In genomic region chrX:102166521-102166920, GRCm38 (mm10) we compare ENCODE assay signal across 10 mouse cellular contexts. TPM values are rescaled to one million over a fixed set of nuclear protein-coding genes. Genes with fewer than 3 reads are reported as not detected.
DNase-seq lines count a peak whose midpoint lies in the region; ATAC-seq and TF ChIP-seq lines count a peak whose summit lies in the region.
"Had no signal": no experiment of that assay in that cellular context is flagged by ENCODE, and none has a peak within 500 bp of the region (broad histone marks: within the 10 kb centered on the region; RNA-seq: fewer than 3 reads in every experiment).

No protein-coding gene starts in this region.

- ATAC-seq in forebrain, embryonic 16.5 days: no peak
- no peak for ATAC-seq in forebrain, embryonic 15.5 days (replicated peaks)
- ATAC-seq in kidney, embryonic 16.5 days (ENCODE audit: low FRiP score, low TSS enrichment): no peak
- ATAC-seq: intestine, postnatal 0 days had no signal

- no peak overlapping the region for H3K9ac ChIP-seq in forebrain, embryonic 16.5 days (replicated peaks; ENCODE audit: low read depth, low read length)
- no peak overlapping the region for H3K9ac ChIP-seq in ES-Bruce4 (ENCODE audit: low read depth, poor library complexity, severe bottlenecking)
- H3K9ac ChIP-seq in forebrain, embryonic 15.5 days (replicated peaks): no peak overlapping the region
- H3K9ac ChIP-seq in kidney, embryonic 16.5 days (replicated peaks; ENCODE audit: low read length): no peak overlapping the region
- H3K9ac ChIP-seq: heart, embryonic 13.5 days had no signal

- H3K27me3 ChIP-seq in forebrain, embryonic 10.5 days (ENCODE audit: poor library complexity, severe bottlenecking): peaks cover 47% of the 10 kb centered on the region
- H3K27me3 ChIP-seq in forebrain, embryonic 16.5 days (replicated peaks; ENCODE audit: control insufficient read depth, insufficient read depth, low read length): no peaks in the 10 kb centered on the region
- H3K27me3 ChIP-seq in ES-Bruce4 (ENCODE audit: control insufficient read depth, insufficient read depth, low read length, poor library complexity, severe bottlenecking): no peaks in the 10 kb centered on the region
- no peaks in the 10 kb centered on the region for H3K27me3 ChIP-seq in forebrain, embryonic 15.5 days
- peaks cover 75% of the 10 kb centered on the region for H3K27me3 ChIP-seq in limb, embryonic 10.5 days (ENCODE audit: low read depth, poor library complexity, severe bottlenecking)
- no peaks in the 10 kb centered on the region; the same call in 1 of the 2 replicates for H3K27me3 ChIP-seq in kidney, embryonic 16.5 days (ENCODE audit: insufficient read depth, low read length)

- H3K4me3 ChIP-seq in forebrain, embryonic 10.5 days: no peak overlapping the region
- H3K4me3 ChIP-seq in forebrain, embryonic 16.5 days (replicated peaks; ENCODE audit: low read length): no peak overlapping the region
- H3K4me3 ChIP-seq in ES-Bruce4 (ENCODE audit: low read depth, low read length): no peak overlapping the region
- H3K4me3 ChIP-seq in forebrain, embryonic 15.5 days: no peak overlapping the region
- no peak overlapping the region for H3K4me3 ChIP-seq in limb, embryonic 10.5 days
- no peak overlapping the region for H3K4me3 ChIP-seq in kidney, embryonic 16.5 days (ENCODE audit: low read length)
- H3K4me3 ChIP-seq: heart, embryonic 13.5 days had no signal

- TF ChIP-seq POLR2A in ES-Bruce4 (IDR thresholded peaks at IDR 0.05; ENCODE audit: insufficient read depth, low read length): no peak

- no peak for TF ChIP-seq CTCF in ES-Bruce4 (IDR thresholded peaks at IDR 0.05; ENCODE audit: low read depth, low read length)

- no peaks in the 10 kb centered on the region for H3K36me3 ChIP-seq in forebrain, embryonic 10.5 days (replicated peaks)
- H3K36me3 ChIP-seq in forebrain, embryonic 16.5 days (ENCODE audit: control insufficient read depth, insufficient read depth): no peaks in the 10 kb centered on the region
- no peaks in the 10 kb centered on the region for H3K36me3 ChIP-seq in ES-Bruce4 (ENCODE audit: control insufficient read depth, insufficient read depth, low read length, poor library complexity, severe bottlenecking)
- H3K36me3 ChIP-seq in forebrain, embryonic 15.5 days: no peaks in the 10 kb centered on the region
- H3K36me3 ChIP-seq in limb, embryonic 10.5 days: no peaks in the 10 kb centered on the region
- H3K36me3 ChIP-seq in kidney, embryonic 16.5 days (ENCODE audit: insufficient read depth, low read length): no peaks in the 10 kb centered on the region
- H3K36me3 ChIP-seq: heart, embryonic 13.5 days had no signal

- DNase-seq in forebrain, embryonic 10.5 days (ENCODE audit: extremely low spot score, low spot score): no peak
- DNase-seq in limb, embryonic 10.5 days (ENCODE audit: low spot score): no peak
- no peak for DNase-seq in natural killer cell, adult 2 months (ENCODE audit: low spot score in 2 of 2)
- DNase-seq in cerebellum, postnatal 14 days: no peak

- TF ChIP-seq EP300 in ES-Bruce4 (IDR thresholded peaks at IDR 0.05; ENCODE audit: insufficient read depth, low read depth, low read length): no peak

- peaks cover 13% of the 10 kb centered on the region for H3K4me1 ChIP-seq in forebrain, embryonic 10.5 days
- 0 out of 2 replicates have a peak, but pooled peaks cover 2% of the 10 kb centered on the region for H3K4me1 ChIP-seq in forebrain, embryonic 16.5 days (replicated peaks; ENCODE audit: control insufficient read depth, insufficient read depth, low read length)
- H3K4me1 ChIP-seq in ES-Bruce4 (ENCODE audit: control insufficient read depth, insufficient read depth, low read length): no peaks in the 10 kb centered on the region
- H3K4me1 ChIP-seq in forebrain, embryonic 15.5 days: 0 out of 2 replicates have a peak, but pooled peaks cover 7% of the 10 kb centered on the region
- peaks cover 12% of the 10 kb centered on the region for H3K4me1 ChIP-seq in limb, embryonic 10.5 days
- H3K4me1 ChIP-seq in kidney, embryonic 16.5 days (ENCODE audit: insufficient read depth, low read length): no peaks in the 10 kb centered on the region

- WGBS in forebrain, embryonic 10.5 days: 33% methylated on average over 5 of the region's 5 CpGs
- WGBS in forebrain, embryonic 16.5 days: 14% methylated on average over 5 of the region's 5 CpGs
- 31% methylated on average over 5 of the region's 5 CpGs for WGBS in forebrain, embryonic 15.5 days
- WGBS in limb, embryonic 10.5 days: 35% methylated on average over 5 of the region's 5 CpGs
- 54% methylated on average over 5 of the region's 5 CpGs for WGBS in kidney, embryonic 16.5 days

- no peaks in the 10 kb centered on the region for H3K9me3 ChIP-seq in forebrain, embryonic 10.5 days
- no peaks in the 10 kb centered on the region for H3K9me3 ChIP-seq in forebrain, embryonic 16.5 days (ENCODE audit: control insufficient read depth, low read length)
- no peaks in the 10 kb centered on the region for H3K9me3 ChIP-seq in ES-Bruce4 (replicated peaks; ENCODE audit: control insufficient read depth, insufficient read depth, low read length, poor library complexity, severe bottlenecking)
- H3K9me3 ChIP-seq in forebrain, embryonic 15.5 days: no peaks in the 10 kb centered on the region
- H3K9me3 ChIP-seq in limb, embryonic 10.5 days (replicated peaks): no peaks in the 10 kb centered on the region
- no peaks in the 10 kb centered on the region for H3K9me3 ChIP-seq in kidney, embryonic 16.5 days (ENCODE audit: low read length)
- H3K9me3 ChIP-seq: heart, embryonic 13.5 days had no signal

- no peak overlapping the region for H3K4me2 ChIP-seq in forebrain, embryonic 16.5 days (ENCODE audit: low read length)
- H3K4me2 ChIP-seq in forebrain, embryonic 15.5 days (replicated peaks): no peak overlapping the region
- H3K4me2 ChIP-seq in kidney, embryonic 16.5 days (replicated peaks; ENCODE audit: low read depth, low read length): no peak overlapping the region
- H3K4me2 ChIP-seq: heart, embryonic 13.5 days had no signal

- peak overlapping the region; percentile 79 for H3K27ac ChIP-seq in forebrain, embryonic 10.5 days
- no peak overlapping the region; the same call in 1 of the 2 replicates for H3K27ac ChIP-seq in forebrain, embryonic 16.5 days (ENCODE audit: low read length)
- H3K27ac ChIP-seq in ES-Bruce4 (ENCODE audit: insufficient read depth, low read length): 0 out of 2 replicates have a peak overlapping the region, but pooled peaks have one; percentile 31
- peak overlapping the region; percentile 46; the same call in 1 of the 2 replicates for H3K27ac ChIP-seq in forebrain, embryonic 15.5 days (replicated peaks)
- H3K27ac ChIP-seq in limb, embryonic 10.5 days: peak overlapping the region; percentile 56
- no peak overlapping the region for H3K27ac ChIP-seq in kidney, embryonic 16.5 days (ENCODE audit: low read length)
- H3K27ac ChIP-seq: heart, embryonic 13.5 days had no signal

RNA-seq across cellular contexts. Expression of gene Ercc6l, which starts 9.6 kb away (rescaled TPM):
- polyA plus RNA-seq in forebrain, embryonic 10.5 days (2016; fragmentation: Nextera tagmentation; extraction: Ambion mirVana): 24.9 and 25.9 TPM in 2 replicates
- 3.8 and 5.2 TPM in 2 replicates for polyA plus RNA-seq in forebrain, embryonic 16.5 days (2015; fragmentation: Nextera tagmentation; extraction: Ambion mirVana)
- polyA plus RNA-seq in ES-Bruce4 (2011; ENCODE audit: insufficient read depth, insufficient read length, low read depth, missing spikeins): 22.3 and 23.1 TPM in 2 replicates
- 4.5 and 4.8 TPM in 2 replicates for polyA plus RNA-seq in forebrain, embryonic 15.5 days (2015; fragmentation: Nextera tagmentation; extraction: Ambion mirVana)
- polyA plus RNA-seq in limb, embryonic 10.5 days (2016; fragmentation: Nextera tagmentation; extraction: Ambion mirVana): 22.7 and 23.7 TPM in 2 replicates
- polyA plus RNA-seq in kidney, embryonic 16.5 days (2015; fragmentation: Nextera tagmentation; extraction: Ambion mirVana): 13.5 and 14.1 TPM in 2 replicates

RNA-seq across cellular contexts. Expression of gene Rps4x, which starts 22.7 kb away (rescaled TPM):
- 716 and 744 TPM in 2 replicates for polyA plus RNA-seq in forebrain, embryonic 10.5 days (2016; fragmentation: Nextera tagmentation; extraction: Ambion mirVana)
- 436 and 450 TPM in 2 replicates for polyA plus RNA-seq in forebrain, embryonic 16.5 days (2015; fragmentation: Nextera tagmentation; extraction: Ambion mirVana)
- polyA plus RNA-seq in ES-Bruce4 (2011; ENCODE audit: insufficient read depth, insufficient read length, low read depth, missing spikeins): 2,517 and 2,552 TPM in 2 replicates
- 464 and 469 TPM in 2 replicates for polyA plus RNA-seq in forebrain, embryonic 15.5 days (2015; fragmentation: Nextera tagmentation; extraction: Ambion mirVana)
- polyA plus RNA-seq in limb, embryonic 10.5 days (2016; fragmentation: Nextera tagmentation; extraction: Ambion mirVana): 679 and 777 TPM in 2 replicates
- polyA plus RNA-seq in kidney, embryonic 16.5 days (2015; fragmentation: Nextera tagmentation; extraction: Ambion mirVana): 719 and 735 TPM in 2 replicates

RNA-seq across cellular contexts. Expression of gene Pin4, which starts 47.3 kb away (rescaled TPM):
- 78.2 and 79.9 TPM in 2 replicates for polyA plus RNA-seq in forebrain, embryonic 10.5 days (2016; fragmentation: Nextera tagmentation; extraction: Ambion mirVana)
- 45.1 and 56.2 TPM in 2 replicates for polyA plus RNA-seq in forebrain, embryonic 16.5 days (2015; fragmentation: Nextera tagmentation; extraction: Ambion mirVana)
- polyA plus RNA-seq in ES-Bruce4 (2011; ENCODE audit: insufficient read depth, insufficient read length, low read depth, missing spikeins): 44.6 and 44.9 TPM in 2 replicates
- polyA plus RNA-seq in forebrain, embryonic 15.5 days (2015; fragmentation: Nextera tagmentation; extraction: Ambion mirVana): 61.5 and 71.5 TPM in 2 replicates
- polyA plus RNA-seq in limb, embryonic 10.5 days (2016; fragmentation: Nextera tagmentation; extraction: Ambion mirVana): 81.2 and 96.0 TPM in 2 replicates
- polyA plus RNA-seq in kidney, embryonic 16.5 days (2015; fragmentation: Nextera tagmentation; extraction: Ambion mirVana): 56.7 and 65.1 TPM in 2 replicates

Comparison
In these comparisons a context has a peak if more than half of its experiments do, and no peak if none do; other contexts are left out.
1. H3K27ac ChIP-seq: peak in forebrain, embryonic 10.5 days (single experiment), ES-Bruce4 (single experiment), forebrain, embryonic 15.5 days (single experiment) and limb, embryonic 10.5 days (single experiment); none in forebrain, embryonic 16.5 days (single experiment) and kidney, embryonic 16.5 days (single experiment).